Mouse (Mus musculus) gastrocnemius, postnatal 25 days (tissue): ENCODE results near the gene Ascc3. TPM values are rescaled to one million over a fixed set of nuclear protein-coding genes. Genes with fewer than 3 reads are reported as not detected.

Experiments used
- DNase-seq: peaks from one replicate; pipeline ENCODE4 v3.0.0; 2022
- total RNA-seq, 2 experiments: library from RNA; stranded (reverse); gene quantifications; 1 replicate in 1 of 2; 2 replicates in 1 of 2; pipeline ENCODE4 v1.2.3; 2021

Ascc3 gene
- total RNA-seq, 2 experiments from 2014 or later = 9.7 to 9.8 TPM

DNA sequence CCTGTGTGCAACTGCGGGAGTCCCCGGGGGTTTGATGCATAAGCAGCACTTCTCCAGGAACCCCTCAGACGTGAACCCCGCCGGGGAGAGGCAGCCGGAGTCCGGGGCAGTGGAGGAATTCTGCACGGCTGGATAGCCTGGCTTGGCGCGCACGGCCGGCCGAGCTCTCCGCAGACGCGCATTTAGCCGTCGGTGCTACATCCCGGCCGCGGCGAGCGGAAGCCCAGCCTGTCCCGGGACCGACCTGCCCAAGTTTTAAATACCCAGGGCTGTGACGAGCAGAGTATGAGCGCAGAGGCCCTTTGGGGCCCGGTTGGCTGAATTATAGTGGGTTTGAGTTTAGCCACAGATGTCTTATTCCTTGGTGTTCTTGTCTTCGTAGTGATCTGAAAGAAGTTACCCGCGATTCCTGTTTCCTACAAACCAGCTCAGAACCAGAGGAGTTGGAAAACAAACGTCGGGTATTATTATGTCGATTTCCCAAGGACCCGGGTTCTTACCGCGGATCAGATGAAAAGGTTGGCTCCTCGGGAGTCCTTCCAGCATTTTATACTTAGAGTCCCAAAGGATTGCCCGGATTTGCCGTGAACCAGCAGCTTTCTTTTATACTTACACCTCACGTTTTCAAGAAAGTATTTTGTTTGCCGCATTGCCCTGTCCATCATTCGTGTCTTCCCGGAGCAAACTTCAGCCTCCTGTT lies 302.8 kb downstream of the Ascc3 start:
- no peak for DNase-seq

DNA sequence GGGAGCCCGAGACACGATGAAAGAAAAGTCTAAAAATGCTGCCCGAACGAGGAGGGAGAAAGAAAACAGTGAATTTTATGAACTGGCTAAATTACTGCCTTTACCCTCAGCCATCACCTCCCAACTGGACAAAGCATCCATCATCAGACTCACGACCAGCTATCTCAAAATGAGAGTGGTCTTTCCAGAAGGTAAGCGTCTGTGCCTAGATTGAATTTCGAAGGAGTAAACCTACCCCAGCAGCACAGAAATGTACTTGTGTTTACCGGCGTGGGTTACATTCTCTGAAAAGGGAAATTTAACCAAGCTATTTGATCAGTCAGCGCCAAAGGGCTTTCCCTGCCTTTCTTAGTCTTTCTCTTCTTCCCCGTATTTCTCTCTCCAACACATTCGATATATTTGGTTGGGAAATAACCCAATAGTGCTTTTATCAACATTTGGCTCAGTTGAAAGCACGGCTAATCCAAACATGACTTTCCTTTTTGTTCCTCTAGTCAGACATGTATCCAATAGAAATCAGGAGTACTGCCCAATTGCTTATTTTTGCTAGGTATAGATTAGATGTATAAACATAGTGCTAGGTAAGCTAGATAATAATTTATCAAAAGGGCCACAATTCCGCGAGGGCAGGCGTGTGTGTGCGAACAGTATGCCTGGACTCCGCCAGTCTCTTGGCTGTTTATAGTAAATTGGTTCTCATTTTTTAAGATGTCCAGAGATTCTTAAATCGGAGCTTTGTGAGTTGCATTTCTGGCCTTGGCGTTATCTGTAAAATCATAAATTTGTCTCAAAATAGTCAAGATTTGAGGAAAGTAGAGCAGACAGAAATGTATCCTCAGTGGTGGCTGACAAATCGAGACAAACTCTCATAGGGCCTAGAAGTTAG lies 303.7 kb downstream of the Ascc3 start:
- DNase-seq = no peak

DNA sequence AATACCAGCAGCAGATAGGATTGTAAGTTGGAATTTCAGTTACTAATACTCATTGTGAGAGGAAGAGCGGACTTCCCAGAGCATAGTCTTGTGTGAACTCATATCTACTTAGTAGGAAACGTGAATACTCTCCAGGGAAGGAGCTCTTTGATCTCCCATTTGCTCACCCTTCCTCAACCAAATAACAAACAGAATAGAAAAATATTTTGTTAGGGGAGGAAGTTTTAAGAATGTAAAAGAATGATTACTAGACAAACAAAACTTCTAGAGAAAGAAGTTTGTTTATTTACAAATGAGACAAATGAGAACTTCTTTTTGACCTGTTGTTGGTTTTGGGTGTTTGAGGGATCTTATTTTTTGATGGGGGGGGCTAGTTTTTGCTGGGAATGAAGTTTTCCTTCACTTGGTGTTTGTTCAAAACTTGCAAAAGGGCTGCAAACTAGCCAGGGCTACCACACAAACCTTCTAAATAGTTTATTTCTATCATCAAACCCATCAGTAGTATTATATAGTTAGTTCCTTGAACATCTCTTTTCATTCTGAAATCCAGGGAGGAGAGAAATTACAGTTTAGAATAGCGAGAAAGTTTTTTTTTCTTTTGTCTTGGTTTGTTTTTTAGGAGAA lies 304.4 kb downstream of the Ascc3 start:
- no peak for DNase-seq

DNA sequence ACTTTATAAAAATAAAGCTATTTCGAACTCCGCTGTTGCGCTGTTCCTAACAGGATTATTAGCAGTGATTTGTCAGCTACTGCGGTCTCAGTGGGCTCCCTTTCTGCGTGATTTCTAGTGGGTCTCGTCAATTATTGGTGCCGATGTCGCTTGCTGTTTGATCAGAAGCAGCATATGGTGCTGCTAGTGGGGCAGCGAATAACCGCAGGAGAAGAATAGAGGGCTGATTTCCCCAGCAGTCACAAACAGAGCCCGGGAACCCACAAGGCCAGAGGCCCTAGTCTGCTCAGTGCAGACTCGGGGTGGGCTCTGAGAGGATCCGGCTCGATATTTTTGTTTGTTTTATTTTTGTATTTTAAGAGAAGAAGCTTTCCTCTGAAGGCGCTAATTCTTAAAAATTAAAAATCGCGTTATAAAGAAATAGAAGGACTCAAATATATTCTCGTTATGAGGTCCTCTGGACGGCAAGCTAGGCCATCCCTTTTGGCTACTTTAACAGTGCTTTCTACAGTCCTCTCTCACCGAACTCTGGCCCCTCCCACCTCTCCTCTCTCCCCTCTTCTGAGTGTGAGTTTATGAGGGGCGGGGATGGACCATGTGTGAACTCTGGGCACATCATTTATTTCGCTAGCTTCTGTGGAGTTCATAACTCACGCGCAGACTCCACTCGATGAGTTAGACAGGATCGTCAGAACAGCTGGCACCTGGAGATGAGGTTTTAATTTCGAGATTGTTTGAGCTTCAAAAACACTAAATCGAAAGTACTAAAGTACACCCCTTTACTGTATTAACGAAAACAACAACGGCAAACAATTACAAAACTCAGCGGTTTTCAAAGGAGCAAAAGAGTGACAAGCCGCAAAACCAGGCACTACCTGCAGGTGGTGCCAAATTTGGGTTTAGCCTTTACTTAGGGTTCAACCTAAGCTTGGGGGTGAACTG lies 305.3 kb downstream of the Ascc3 start:
- no peak for DNase-seq

DNA sequence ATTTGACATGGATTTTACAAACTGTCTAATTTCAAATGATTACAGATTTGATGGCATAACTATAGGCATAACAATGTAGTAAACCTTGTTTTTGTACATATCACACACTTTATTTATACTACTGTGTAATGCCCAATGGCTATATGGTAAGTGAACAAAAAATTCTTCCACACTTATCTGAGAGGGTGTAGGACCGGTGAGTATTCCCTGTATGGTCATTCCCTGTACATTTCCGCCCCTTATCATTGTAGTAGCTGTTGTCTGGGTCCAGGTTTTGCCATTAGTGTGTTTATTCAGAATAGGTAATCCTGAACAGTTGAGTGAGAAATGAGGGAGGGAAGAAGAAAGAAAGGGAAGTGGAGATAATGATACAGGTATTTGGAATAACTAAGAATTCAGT lies 306.2 kb downstream of the Ascc3 start:
- no peak for DNase-seq

DNA sequence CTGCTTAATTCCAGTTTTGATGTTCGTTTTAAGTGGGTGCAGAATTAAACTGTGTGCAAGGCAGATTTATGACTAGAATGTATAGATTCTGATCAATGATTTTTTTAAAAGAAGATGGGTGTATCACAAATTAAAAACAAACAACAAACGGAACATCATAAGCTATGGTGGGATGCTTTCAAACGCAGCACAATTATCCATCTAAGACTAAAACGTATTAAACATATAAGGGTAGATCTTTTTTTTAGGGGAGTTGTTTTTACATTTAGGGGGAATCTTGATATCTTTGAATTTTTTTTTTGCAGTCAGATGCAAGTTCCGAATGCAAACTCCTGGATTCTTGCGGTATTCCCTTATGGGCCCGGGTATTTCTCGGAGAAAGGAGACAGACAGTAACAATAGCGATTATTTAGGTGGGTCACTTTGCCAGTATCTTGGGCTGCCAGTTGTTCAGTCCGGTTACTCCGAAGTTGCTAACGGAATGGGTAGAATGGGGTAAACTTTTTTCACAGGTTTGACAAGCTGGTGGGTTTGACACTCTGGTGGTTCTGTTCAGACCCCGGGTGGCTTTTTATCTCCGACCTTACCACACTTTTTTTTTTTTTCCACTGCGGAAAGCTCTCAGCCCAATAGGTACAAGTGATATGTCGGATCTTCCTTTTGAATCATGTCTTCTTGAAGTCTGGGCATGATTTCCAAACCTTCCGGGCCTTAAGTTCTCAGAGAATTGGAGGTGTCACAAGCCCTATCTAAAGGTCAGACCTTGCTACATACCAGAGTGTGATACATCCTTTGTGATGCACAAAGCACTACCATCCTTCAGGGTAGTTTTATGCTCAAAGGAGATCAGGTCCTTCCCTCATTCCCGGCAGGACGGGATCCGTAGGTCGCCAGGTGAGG lies 307.6 kb downstream of the Ascc3 start:
- DNase-seq = no peak
